Mouse (Mus musculus): ENCODE results near the gene Sipa1l1.
"Not testable (repeated sequence)": the region's sequence is repeated elsewhere in the genome, so short reads cannot be mapped to it uniquely, and the experiment has no call there.

Gene Sipa1l1

DNA sequence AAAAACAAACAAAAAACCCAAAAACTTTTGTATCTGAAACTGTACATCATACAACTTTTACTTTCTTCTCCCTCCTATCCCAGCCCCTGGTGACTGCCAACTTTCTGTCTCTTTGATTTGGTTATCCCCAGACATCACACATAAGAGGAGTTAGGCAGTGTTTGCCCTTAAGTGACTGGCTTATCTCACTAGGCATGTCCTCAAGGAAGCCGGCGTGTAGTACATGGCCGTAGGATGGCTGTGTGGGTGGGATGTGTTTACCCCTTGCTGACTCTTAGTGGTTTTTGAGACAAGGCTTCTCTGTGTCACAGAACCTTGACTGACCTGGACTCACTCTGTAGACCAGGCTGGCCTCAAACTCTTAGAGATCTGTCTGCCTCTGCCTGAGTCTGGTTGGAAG lies 6.6 kb downstream of the Sipa1l1 start:
- no peak for DNase-seq (ENCODE audit: extremely low spot score)

DNA sequence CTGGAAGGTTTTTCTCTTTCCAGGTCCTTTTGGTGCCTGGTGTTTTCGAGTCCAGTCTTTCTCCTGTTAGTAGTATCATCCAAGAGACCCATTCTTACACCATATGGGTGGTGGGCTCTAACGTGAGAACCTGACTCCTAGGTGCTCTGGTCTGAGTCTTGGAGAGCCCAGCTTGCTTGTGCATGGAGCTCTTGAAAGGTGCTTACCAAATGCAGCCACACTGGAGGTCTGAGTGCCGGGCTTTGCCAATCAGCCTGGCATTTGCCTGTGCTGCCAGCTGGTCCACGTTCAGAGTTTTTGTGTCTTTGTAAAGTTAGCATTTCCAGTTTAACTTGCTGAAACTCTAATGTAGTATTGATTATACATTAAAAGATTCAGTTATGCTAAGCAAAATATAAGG lies 9.5 kb downstream of the Sipa1l1 start:
- no peak for DNase-seq (ENCODE audit: extremely low spot score)

DNA sequence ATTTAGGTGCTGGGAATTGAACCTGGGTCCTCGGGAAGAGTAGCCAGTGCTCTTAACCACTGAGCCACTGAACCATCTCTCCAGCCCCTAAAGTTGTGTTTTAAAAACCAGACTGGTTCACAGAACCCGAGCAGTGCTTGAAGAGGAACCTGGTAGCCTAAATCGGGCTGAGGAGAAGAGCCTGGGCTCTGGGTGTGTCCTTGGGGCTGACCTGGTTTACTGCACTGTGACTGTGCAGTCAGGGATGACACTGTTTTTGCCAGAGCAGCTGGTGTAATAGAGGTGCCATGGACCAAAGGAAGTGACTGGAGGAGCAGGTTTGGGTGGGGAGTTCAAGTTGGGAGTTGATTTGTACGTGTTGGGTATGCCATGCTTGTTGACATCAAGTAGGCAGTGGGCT lies 10.5 kb downstream of the Sipa1l1 start:
- DNase-seq (ENCODE audit: extremely low spot score), result no peak

- not testable (repeated sequence) for DNase-seq (ENCODE audit: extremely low spot score)
These were observed 17.0 kb downstream of the Sipa1l1 start for GRCm38 (mm10) chr12:82186156-82186555.

- no peak for DNase-seq (ENCODE audit: extremely low spot score)
These were observed 17.6 kb downstream of the Sipa1l1 start for GRCm38 (mm10) chr12:82186740-82187139.

GRCm38 (mm10) chr12:82187178-82187839 lies 18.2 kb downstream of the Sipa1l1 start:
- DNase-seq (ENCODE audit: extremely low spot score), result no peak

- no peak for DNase-seq (ENCODE audit: extremely low spot score)
These were observed 19.4 kb downstream of the Sipa1l1 start for GRCm38 (mm10) chr12:82188321-82189075.

DNA sequence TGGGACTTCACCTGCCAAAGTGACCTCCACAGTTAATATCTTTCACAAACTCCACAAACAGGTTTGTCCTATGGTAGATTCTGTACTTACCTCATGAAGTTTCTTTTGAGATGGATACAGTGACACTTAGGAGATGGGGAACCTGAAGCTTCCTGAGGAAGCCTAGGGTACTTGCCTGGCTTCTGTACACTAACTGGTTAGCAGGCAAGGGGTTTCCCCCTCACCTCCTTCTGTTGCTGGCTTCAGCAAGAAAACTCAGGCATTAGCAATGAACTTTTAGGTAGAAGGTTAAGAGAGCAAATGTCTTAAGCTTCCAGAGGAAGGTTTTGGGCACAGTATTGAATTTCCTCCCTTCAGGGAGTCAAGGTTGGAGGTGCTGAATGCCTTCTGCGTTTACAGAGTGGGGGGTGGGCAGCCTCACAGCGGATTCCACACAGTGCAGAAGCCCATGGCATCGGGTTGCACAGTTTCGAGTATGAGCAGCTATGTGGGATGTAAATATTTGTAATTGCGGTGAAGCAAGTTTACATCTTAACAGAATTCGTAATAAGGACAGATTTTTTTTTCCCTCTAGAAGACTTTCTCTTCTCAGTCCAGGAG lies 20.1 kb downstream of the Sipa1l1 start:
- DNase-seq (ENCODE audit: extremely low spot score), result no peak

DNA sequence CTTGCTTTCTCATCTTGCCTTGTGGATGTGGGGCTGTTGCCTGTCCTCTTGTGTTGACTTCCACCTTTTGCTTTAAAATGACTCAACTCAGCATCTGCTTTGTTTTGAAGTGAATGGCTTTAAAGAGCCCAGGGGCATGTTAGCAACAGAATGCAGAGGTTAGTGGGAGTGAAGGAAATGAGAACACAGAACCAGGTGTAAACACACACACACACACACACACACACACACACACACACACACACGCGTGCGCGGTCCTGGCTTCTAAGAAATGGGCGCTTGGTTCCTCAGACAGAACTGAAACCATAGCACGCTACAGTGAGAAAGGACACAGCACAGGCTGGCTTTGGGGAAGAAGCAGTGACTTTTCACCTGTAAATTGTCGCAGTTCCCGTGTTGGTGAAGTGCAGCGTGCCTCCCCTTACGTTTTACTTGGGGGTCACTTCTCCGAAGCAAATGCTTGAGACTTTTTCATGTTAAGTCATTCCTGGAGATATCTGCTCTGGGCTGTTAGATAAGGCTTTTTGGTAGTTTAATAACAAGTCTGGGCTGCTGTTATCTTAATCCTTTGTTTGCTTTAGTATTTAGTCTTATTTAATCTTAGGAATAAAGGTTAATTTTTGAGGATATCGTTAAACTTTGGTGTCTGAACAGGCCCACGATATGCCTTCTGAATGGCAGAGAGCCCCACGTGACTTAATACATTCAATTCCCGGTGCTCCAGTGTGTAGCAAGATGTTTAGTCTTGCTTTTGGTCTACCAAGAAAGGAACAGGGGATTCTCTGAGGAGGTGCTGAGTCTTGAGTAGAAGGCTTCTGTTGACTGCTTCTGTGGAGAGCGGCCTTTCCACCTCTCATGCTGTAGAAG lies 20.8 kb downstream of the Sipa1l1 start:
- no peak for DNase-seq (ENCODE audit: extremely low spot score)

DNA sequence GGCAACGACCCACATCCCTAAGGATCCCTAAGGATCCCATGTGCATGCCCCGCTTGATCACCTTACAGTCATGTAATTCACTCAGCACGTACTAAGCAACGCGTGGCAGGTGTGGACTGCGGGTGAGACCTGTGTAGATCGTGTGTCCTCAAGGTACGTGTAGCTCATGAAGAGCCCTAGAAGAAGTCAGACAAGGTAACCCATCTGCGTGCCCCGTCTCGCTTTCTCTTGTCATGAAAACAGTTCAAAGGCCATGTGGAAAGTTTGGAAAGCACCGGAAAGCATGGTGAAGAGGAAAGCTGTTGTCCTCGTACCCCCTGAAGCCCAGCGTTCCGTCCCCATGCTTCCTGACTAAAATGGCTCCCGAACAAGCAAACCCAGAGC lies 21.5 kb downstream of the Sipa1l1 start:
- DNase-seq (ENCODE audit: extremely low spot score), result no peak

DNA sequence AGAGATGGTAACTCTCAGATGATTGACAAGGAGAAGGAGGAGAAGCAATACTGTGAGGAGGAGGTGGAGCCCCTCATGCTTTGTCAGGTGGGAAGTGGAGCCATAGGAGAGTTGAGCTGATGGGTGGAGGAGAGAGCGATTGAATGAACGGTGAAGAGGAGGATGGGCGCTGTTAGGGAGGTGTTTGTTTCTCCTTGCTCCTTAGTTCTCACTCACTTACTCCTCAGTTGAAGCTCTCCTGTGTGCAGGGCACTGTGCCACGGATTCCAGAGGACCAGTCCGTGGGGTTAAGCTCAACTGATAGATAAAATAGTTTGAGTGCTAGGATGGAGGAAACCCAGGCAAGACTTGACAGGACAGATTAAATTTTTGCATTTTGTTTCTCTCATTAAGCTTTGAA lies 22.6 kb downstream of the Sipa1l1 start:
- no peak for DNase-seq (ENCODE audit: extremely low spot score)

DNA sequence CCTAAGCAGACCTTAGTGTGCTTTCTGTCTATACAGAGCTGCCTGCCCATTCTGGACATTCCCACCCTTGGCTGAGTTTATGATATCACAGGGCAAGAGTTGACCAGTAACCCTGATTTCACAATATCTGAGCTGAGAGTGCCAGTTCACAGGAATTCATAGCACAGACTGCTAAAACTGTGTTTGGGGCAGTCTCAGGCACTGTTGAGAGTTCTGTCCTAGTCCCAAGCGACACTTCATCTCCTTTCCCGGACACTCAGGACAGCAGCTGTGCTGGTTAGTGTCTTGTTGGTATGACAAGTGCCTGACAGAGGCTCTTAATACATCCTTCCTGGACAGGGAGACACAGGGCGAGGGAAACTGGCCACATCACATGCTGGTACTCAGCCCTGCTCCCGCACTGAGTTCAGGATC lies 23.5 kb downstream of the Sipa1l1 start:
- no peak for DNase-seq (ENCODE audit: extremely low spot score)

DNA sequence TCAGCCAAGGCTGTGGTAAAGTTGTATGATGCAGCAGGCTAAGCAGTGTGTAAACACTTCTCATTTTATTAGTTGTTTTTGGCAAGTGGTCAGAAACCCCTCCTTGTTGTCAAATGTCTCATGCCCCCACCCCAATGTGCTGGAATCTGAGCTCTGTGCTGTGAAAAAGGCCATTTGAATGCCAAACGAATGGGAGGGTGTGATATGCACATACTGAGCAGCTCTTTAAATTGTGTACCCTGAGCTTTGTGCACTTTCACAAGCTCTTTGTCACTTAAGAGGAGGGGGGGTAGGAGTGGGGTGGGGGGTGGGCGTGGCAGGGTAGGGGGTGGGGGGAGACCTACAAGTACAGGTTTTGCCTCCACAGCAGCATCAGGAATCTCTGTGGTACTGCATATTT lies 24.4 kb downstream of the Sipa1l1 start:
- DNase-seq (ENCODE audit: extremely low spot score), result no peak

DNA sequence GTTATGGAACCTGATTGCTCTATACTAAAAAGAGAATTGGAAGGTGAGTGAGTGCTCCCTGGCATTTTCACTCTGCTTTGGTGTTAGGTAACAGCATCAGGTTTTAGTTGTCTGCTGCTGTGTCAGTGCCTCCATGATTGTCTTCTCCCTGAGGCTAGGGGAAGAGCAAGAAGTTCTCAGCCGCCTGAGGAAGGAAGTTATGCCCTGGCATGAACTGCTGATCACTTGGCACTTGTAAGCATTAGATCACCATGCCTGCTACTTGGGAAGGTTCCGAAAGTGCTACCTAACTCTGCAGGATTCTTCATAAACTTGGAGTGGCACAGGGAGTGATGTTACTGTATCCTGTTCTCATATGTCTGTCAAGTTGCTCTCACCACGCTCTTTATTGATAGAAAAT lies 25.8 kb downstream of the Sipa1l1 start:
- DNase-seq (ENCODE audit: extremely low spot score), result no peak

DNA sequence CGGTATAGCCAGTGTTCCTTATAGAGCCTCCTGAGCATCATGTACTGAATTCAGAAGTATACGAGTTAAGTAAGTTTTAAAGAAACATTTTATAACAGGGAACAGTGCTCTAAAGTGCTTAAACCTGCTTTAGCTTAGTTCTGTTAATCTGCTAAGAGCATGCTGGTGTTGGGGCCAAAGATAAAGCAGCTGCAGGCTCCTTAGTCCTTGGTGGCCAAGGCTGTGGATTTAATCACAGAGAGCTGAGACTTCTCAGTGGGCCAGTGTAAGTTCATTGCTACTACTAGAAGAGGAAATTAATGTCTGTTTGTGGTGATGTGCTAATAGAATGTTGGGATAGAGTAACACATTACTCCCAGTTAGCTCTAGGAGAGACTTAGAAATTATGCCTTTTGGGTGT lies 27.1 kb downstream of the Sipa1l1 start:
- no peak for DNase-seq (ENCODE audit: extremely low spot score)

DNA sequence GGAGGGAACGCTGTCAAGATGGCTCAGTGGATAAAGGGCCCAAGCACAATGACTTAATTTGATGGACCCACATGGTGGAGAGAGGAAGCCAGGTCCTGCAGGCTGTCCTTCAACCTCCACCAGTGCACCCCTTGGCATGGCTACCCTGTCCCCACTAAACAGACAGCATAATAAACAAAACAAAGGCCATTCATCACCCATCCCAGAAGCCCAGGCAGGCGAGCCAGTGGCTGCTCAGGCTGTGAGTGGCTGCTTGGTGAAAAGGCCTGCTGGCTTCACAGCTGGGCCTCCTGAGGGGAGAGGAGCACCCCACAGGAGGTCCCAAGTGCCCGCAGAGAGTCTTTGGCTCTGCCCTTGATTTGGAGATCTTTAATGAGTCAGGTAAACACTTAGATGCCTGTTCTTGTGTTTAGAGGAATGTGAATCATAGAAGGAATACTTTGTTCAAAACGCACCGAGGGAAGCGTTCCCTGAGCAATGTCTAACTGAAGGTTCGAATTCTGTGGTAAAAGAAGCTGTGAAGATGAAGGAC lies 27.6 kb downstream of the Sipa1l1 start:
- DNase-seq (ENCODE audit: extremely low spot score), result no peak

GRCm38 (mm10) chr12:82197207-82197606 lies 28.1 kb downstream of the Sipa1l1 start:
- no peak for DNase-seq (ENCODE audit: extremely low spot score)

- DNase-seq (ENCODE audit: extremely low spot score), result no peak
These were observed 30.2 kb downstream of the Sipa1l1 start for GRCm38 (mm10) chr12:82199286-82199685.

DNA sequence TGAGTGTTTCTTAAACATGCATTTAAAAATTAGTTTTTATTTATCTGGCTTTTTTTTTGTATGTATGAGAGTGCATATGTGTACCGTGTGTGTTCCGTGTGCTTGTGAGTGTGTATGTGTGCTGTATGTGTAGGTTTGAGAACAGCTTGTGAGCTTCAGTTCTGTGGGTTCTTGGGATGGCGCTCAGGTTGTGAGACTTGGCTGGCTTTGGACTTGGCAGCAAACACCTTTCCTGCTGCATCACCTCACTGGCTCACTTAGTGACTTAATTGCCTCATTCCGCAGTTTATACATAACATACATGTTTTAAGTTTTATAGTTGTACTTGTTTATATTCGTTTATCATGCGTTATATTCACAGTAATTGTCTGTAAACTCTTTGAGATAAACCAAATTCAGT lies 35.0 kb downstream of the Sipa1l1 start:
- DNase-seq (ENCODE audit: extremely low spot score), result no peak

DNA sequence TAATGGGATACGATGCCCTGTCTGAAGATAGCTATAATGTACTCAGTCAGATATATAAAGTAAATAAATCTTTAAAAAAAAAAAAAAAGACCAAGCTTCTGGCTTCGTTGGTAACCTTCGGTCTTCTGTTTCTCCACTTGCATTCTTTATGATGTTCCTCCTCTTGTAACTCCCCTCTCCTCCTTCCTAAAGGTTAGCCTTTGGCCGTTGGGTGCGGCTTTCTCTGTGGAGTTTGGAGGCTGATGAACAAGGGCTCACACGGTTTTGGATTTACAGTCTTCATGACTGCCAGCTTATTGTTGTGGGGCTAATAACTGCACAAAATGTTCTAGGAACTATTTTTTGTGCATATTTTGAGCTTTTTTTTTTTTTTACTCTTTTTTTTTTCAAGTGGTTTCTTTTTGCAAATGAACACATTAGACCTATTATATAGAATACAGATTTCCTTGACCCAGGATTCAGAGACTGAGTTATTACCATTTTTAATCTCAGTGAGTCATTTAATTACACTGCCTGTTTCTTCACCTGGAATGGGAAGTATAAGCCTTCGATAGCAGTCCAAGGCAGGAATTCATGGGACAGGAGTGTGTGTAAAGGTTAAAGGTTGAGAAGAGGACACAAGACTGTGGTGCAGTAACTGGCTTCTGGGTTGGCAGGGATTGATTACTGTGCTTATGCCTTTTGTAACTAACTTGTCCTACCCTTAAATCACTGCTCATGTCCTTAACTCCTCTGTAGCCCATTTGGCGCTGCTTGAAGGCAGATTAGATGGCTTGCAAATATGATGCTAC lies 37.9 kb downstream of the Sipa1l1 start:
- DNase-seq (ENCODE audit: extremely low spot score), result no peak

DNA sequence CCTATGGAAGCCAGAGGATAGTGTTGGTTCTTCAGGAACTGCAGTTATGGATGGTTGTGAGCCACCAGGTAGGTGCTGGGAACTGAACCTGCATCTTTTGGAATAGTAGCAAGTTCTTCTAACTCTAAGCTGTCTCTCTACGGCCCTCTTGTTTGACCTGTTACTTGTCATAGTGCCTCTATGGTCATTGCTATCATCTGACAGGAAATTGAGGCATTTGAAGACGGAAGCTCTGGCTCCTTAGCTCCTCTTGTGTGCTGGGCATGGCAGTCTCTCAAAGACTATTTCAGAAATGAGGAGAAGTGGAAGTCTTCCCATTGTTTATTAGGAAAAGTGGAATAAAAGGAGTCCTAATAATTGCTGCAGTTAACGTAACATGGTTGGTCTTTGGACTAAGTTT lies 38.9 kb downstream of the Sipa1l1 start:
- no peak for DNase-seq (ENCODE audit: extremely low spot score)
